Mouse (Mus musculus) stomach, embryonic 14.5 days (tissue): Measurements from ENCODE around the gene Wdr46. TPM values are rescaled to one million over a fixed set of nuclear protein-coding genes. Genes with fewer than 3 reads are reported as not detected.
"Not testable (repeated sequence)": the region's sequence is repeated elsewhere in the genome, so short reads cannot be mapped to it uniquely, and the experiment has no call there.

Experiments
- ATAC-seq: fragments of 200-750 bp; cut with Nextera tagmentation; 2 replicates; pipeline ENCODE4 v1.8.0; 2017; ENCODE audit warnings: low read depth, moderate TSS enrichment; ENCODE audit not compliant: insufficient number of reproducible peaks, insufficient read depth, low FRiP score
- H3K27ac ChIP-seq: fragments of 300-500 bp; sonication (generic); 2 replicates; pipeline ENCODE4 v1.5.1; 2014; ENCODE audit warnings: mild to moderate bottlenecking, low read length, moderate library complexity, mixed read lengths
- H3K27me3 ChIP-seq: fragments of 300-500 bp; sonication (generic); 2 replicates; pipeline ENCODE4 v1.6.1; 2014; ENCODE audit warnings: low read length, control low read depth, mixed read lengths; ENCODE audit not compliant: control insufficient read depth, insufficient read depth
- H3K36me3 ChIP-seq: fragments of 300-500 bp; sonication (generic); 2 replicates; pipeline ENCODE4 v1.6.1; 2014; ENCODE audit warnings: mild to moderate bottlenecking, control low read depth, low read length, moderate library complexity, mixed read lengths; ENCODE audit not compliant: control insufficient read depth, insufficient read depth
- H3K4me1 ChIP-seq: fragments of 300-500 bp; sonication (generic); 2 replicates; pipeline ENCODE4 v1.6.1; 2014; ENCODE audit warnings: low read length, control low read depth, mixed read lengths; ENCODE audit not compliant: control insufficient read depth, insufficient read depth
- H3K4me2 ChIP-seq: fragments of 300-500 bp; sonication (generic); replicated peaks from 2 replicates; pipeline ENCODE4 v1.6.1; 2014; ENCODE audit warnings: low read depth, low read length, control low read depth
- H3K4me3 ChIP-seq: fragments of 300-500 bp; sonication (generic); 2 replicates; pipeline ENCODE4 v1.5.1; 2014; ENCODE audit warnings: low read depth, low read length, control low read depth
- H3K9ac ChIP-seq: fragments of 300-500 bp; sonication (generic); replicated peaks from 2 replicates; pipeline ENCODE4 v1.6.1; 2014; ENCODE audit warnings: low read depth, mild to moderate bottlenecking, control low read depth, low read length, moderate library complexity, mixed read lengths
- H3K9me3 ChIP-seq: fragments of 300-500 bp; sonication (generic); 2 replicates; pipeline ENCODE4 v1.6.1; 2016; ENCODE audit warnings: low read depth, low read length, control low read depth; ENCODE audit not compliant: control insufficient read depth
- WGBS: fragments of 180-500 bp; shearing (Covaris S2); extraction: QIAGEN DNeasy Blood & Tissue Kit; methylation state at CpG from one replicate; pipeline ENCODE4 v1.1.7; 2014; 5-methylcytosine and 5-hydroxymethylcytosine counted together
- polyA plus RNA-seq: library from polyadenylated mRNA; unstranded; fragments of >200 nt; fragmentation: Nextera tagmentation; extraction: Ambion mirVana; gene quantifications from 2 replicates; pipeline ENCODE4 v1.2.1, GENCODE M21; 2014

The Wdr46 gene
- polyA plus RNA-seq, 1 experiment from 2014 or later: 19.0 TPM

- Histone ChIP-seq H3K9ac (no peak overlapping the region), H3K9me3 (no peaks in the 10 kb centered on the region), H3K36me3 (no peaks in the 10 kb centered on the region), H3K27ac (no peak overlapping the region), H3K4me2 (no peak overlapping the region), H3K27me3 (peaks cover 17% of the 10 kb centered on the region), H3K4me3 (no peak overlapping the region), H3K4me1 (peaks cover 4% of the 10 kb centered on the region; the same call in 1 of the 2 replicates)
- no peak for ATAC-seq
- 74% methylated on average over 19 of the region's 19 CpGs for WGBS
These were observed 39.9 kb downstream of the Wdr46 start for GRCm38 (mm10) chr17:33980181-33981035.

- Histone ChIP-seq H3K27me3 (peaks cover 17% of the 10 kb centered on the region), H3K4me3 (peak overlapping the region; percentile 37), H3K4me2 (peak overlapping the region; percentile 46), H3K27ac (peak overlapping the region; percentile 78)
- H3K9me3 ChIP-seq, H3K36me3 ChIP-seq, H3K9ac ChIP-seq, H3K4me1 ChIP-seq: not testable (repeated sequence)
- WGBS: 1% methylated on average over 27 of the region's 27 CpGs
- ATAC-seq: peak; percentile 84
These were observed 40.9 kb downstream of the Wdr46 start for GRCm38 (mm10) chr17:33981192-33981909.

GRCm38 (mm10) chr17:33982136-33982535, 41.7 kb downstream of the Wdr46 start:
- H3K4me3 ChIP-seq, H3K9ac ChIP-seq, H3K4me1 ChIP-seq, ATAC-seq, H3K9me3 ChIP-seq, H3K36me3 ChIP-seq, H3K27ac ChIP-seq: not testable (repeated sequence)
- peaks cover 17% of the 10 kb centered on the region for H3K27me3 ChIP-seq
- 0 out of 2 replicates have a peak overlapping the region, but pooled peaks have one; percentile 46 for H3K4me2 ChIP-seq
- 12% methylated on average over 8 of the region's 8 CpGs for WGBS

- Histone ChIP-seq H3K27me3 (no peaks in the 10 kb centered on the region), H3K36me3 (no peaks in the 10 kb centered on the region), H3K9me3 (no peaks in the 10 kb centered on the region), H3K4me2 (no peak overlapping the region), H3K9ac (no peak overlapping the region), H3K4me1 (no peaks in the 10 kb centered on the region), H3K4me3 (no peak overlapping the region), H3K27ac (no peak overlapping the region)
- ATAC-seq: no peak
- WGBS: 30% methylated on average over 10 of the region's 10 CpGs
These were observed 51.6 kb downstream of the Wdr46 start for GRCm38 (mm10) chr17:33991788-33992664.

GRCm38 (mm10) chr17:33994959-33995358, 54.5 kb downstream of the Wdr46 start:
- Histone ChIP-seq H3K9me3 (no peaks in the 10 kb centered on the region), H3K4me1 (no peaks in the 10 kb centered on the region), H3K4me3 (no peak overlapping the region), H3K4me2 (no peak overlapping the region), H3K36me3 (no peaks in the 10 kb centered on the region), H3K9ac (no peak overlapping the region), H3K27ac (no peak overlapping the region), H3K27me3 (peaks cover 2% of the 10 kb centered on the region; the same call in 1 of the 2 replicates)
- ATAC-seq: no peak
- 91% methylated on average over 8 of the region's 8 CpGs for WGBS

GRCm38 (mm10) chr17:33995651-33996050, 55.2 kb downstream of the Wdr46 start:
- ATAC-seq: no peak
- 22% methylated on average over 3 of the region's 3 CpGs for WGBS

GRCm38 (mm10) chr17:33997025-33997424, 56.6 kb downstream of the Wdr46 start:
- ATAC-seq, H3K9me3 ChIP-seq, H3K27ac ChIP-seq, H3K4me3 ChIP-seq, H3K4me2 ChIP-seq, H3K4me1 ChIP-seq, H3K9ac ChIP-seq, H3K36me3 ChIP-seq, H3K27me3 ChIP-seq: not testable (repeated sequence)
- WGBS: 88% methylated on average over 2 of the region's 2 CpGs

More at GRCm38 (mm10) chr17:33995651-33996050, 55.2 kb downstream of the Wdr46 start:
- H3K4me2 ChIP-seq: no peak overlapping the region
- H3K36me3 ChIP-seq: no peaks in the 10 kb centered on the region
- H3K27ac ChIP-seq: no peak overlapping the region
- no peaks in the 10 kb centered on the region for H3K4me1 ChIP-seq
- no peaks in the 10 kb centered on the region for H3K9me3 ChIP-seq
- H3K9ac ChIP-seq: no peak overlapping the region
- H3K27me3 ChIP-seq: peaks cover 4% of the 10 kb centered on the region; the same call in 1 of the 2 replicates
- no peak overlapping the region for H3K4me3 ChIP-seq

- ATAC-seq, H3K27ac ChIP-seq, H3K27me3 ChIP-seq, H3K36me3 ChIP-seq, H3K4me2 ChIP-seq, H3K9ac ChIP-seq, H3K4me1 ChIP-seq, H3K9me3 ChIP-seq, H3K4me3 ChIP-seq: not testable (repeated sequence)
- WGBS: 48% methylated on average over 5 of the region's 5 CpGs
These were observed 58.2 kb downstream of the Wdr46 start for GRCm38 (mm10) chr17:33998697-33999096.
